Mouse (Mus musculus) thymus, adult 2 months (tissue): Measurements from ENCODE around the gene Traf3.

Experiments used
- CTCF ChIP-seq: fragments of 200-500 bp; IDR thresholded peaks from 2 replicates; pipeline ENCODE4 v1.5.1; 2012; ENCODE audit warnings: mild to moderate bottlenecking, control low read depth, low read length, moderate library complexity, borderline replicate concordance; ENCODE audit not compliant: control insufficient read depth, poor library complexity, insufficient read depth; ENCODE audit errors: extremely low read depth
- POLR2A ChIP-seq: fragments of 200-500 bp; IDR thresholded peaks from 2 replicates; pipeline ENCODE4 v1.6.1; 2012; ENCODE audit warnings: mild to moderate bottlenecking, low read length, control low read depth, moderate library complexity; ENCODE audit not compliant: control insufficient read depth, poor library complexity, insufficient read depth; ENCODE audit errors: extremely low read depth

GRCm38 (mm10) chr12:111161943-111162311, 4.2 kb upstream of the Traf3 start:
- TF ChIP-seq POLR2A (no peak), CTCF (no peak)
